Mouse (Mus musculus): ENCODE measurements around the gene Was. TPM values are rescaled to one million over a fixed set of nuclear protein-coding genes. Genes with fewer than 3 reads are reported as not detected.
"Not testable (repeated sequence)": the region's sequence is repeated elsewhere in the genome, so short reads cannot be mapped to it uniquely, and the experiment has no call there.

The Was gene
- polyA plus RNA-seq, 1 experiment from 2014 or later, result 0.32 TPM

DNA sequence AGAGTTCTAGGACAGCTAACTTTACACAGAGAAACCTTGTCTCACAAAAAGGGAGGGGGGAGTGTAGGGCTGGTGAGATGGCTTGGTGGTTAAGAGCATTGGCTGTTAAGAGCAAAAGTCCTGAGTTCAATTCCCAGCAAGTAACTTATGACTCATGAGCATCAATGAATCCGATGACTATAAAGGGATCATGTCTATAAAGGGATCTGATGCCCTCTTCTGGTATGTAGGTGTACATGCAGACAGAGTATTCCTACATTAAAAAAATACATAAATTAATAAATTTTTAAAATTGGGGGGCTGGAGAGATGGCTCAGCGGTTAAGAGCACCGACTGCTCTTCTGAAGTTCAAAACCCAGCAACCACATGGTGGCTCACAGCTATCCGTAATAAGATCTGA lies 25.0 kb upstream of the Was start:
- no peaks in the 10 kb centered on the region for H3K9me3 ChIP-seq (ENCODE audit: control insufficient read depth, low read length)
- WGBS, result 82% methylated on average over 4 of the region's 4 CpGs
- H3K9ac ChIP-seq (ENCODE audit: low read length), result no peak overlapping the region
- H3K27ac ChIP-seq (ENCODE audit: low read depth, low read length), result no peak overlapping the region
- H3K4me1 ChIP-seq (ENCODE audit: control insufficient read depth, insufficient read depth, low read length), result no peaks in the 10 kb centered on the region
- H3K36me3 ChIP-seq (ENCODE audit: control insufficient read depth, insufficient read depth, low read length), result no peaks in the 10 kb centered on the region
- no peak overlapping the region for H3K4me3 ChIP-seq (ENCODE audit: low read depth, low read length)
- no peaks in the 10 kb centered on the region for H3K27me3 ChIP-seq (ENCODE audit: control insufficient read depth, insufficient read depth, low read length)
- ATAC-seq (ENCODE audit: insufficient read depth, low FRiP score, low TSS enrichment), result no peak
- DNase-seq (ENCODE audit: low spot score), result no peak
- no peak overlapping the region for H3K4me2 ChIP-seq (ENCODE audit: low read depth)

DNA sequence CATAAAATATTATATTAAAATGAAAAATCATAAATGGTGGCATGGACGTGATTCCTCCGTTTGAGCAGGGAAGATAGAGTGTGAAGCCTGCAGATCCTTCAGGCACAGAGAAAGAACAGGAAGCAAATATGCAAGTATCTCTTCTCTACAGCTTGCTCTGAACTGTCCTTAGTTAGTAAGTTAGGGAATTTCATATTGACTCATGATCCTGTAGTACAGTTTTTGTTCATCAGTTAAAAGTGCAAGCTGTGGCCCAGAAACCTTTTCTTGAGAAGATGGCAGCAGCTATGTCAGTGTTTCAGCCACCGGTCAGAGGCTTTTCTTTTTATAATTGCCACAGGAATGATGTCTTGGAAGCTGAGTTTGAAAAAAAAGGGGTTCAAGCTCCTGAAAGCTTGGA lies 14.7 kb upstream of the Was start:
- Histone ChIP-seq H3K27ac (ENCODE audit: low read depth, low read length) (no peak overlapping the region), H3K9ac (ENCODE audit: low read length) (no peak overlapping the region), H3K27me3 (ENCODE audit: control insufficient read depth, insufficient read depth, low read length) (no peaks in the 10 kb centered on the region), H3K4me2 (ENCODE audit: low read depth) (no peak overlapping the region), H3K4me3 (ENCODE audit: low read depth, low read length) (no peak overlapping the region), H3K4me1 (ENCODE audit: control insufficient read depth, insufficient read depth, low read length) (no peaks in the 10 kb centered on the region), H3K36me3 (ENCODE audit: control insufficient read depth, insufficient read depth, low read length) (no peaks in the 10 kb centered on the region), H3K9me3 (ENCODE audit: control insufficient read depth, low read length) (no peaks in the 10 kb centered on the region)
- no peak for ATAC-seq (ENCODE audit: insufficient read depth, low FRiP score, low TSS enrichment)
- DNase-seq (ENCODE audit: low spot score), result no peak
- WGBS, result 92% methylated on average over 3 of the region's 3 CpGs

DNA sequence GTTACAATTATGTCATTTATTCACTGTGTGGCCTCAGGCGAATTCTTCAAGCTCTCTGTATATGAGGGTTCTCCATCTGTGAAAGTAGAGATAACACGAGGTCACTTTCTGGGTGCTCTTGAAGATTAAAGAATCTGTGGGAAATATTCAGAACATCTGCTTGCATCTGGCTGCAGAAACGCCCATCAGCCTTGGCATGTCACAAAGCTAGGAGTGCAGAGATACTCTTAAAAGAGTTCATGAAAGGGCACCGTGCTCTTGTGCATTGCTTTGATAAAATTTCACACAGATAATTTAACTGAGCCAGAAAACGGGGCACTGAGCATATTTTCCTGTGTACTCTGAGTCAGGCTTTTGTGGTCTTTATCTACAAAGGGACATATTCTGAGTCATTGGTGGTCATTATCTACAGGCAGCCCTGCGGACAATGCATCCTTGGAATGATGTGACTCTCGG lies 11.9 kb upstream of the Was start:
- no peaks in the 10 kb centered on the region for H3K4me1 ChIP-seq (ENCODE audit: control insufficient read depth, insufficient read depth, low read length)
- H3K27me3 ChIP-seq (ENCODE audit: control insufficient read depth, insufficient read depth, low read length), result no peaks in the 10 kb centered on the region
- H3K4me2 ChIP-seq (ENCODE audit: low read depth), result no peak overlapping the region
- H3K4me3 ChIP-seq (ENCODE audit: low read depth, low read length), result no peak overlapping the region
- H3K9me3 ChIP-seq (ENCODE audit: control insufficient read depth, low read length), result no peaks in the 10 kb centered on the region
- DNase-seq (ENCODE audit: low spot score) (no peak), ATAC-seq (ENCODE audit: insufficient read depth, low FRiP score, low TSS enrichment) (no peak)
- no peak overlapping the region for H3K9ac ChIP-seq (ENCODE audit: low read length)
- no peaks in the 10 kb centered on the region for H3K36me3 ChIP-seq (ENCODE audit: control insufficient read depth, insufficient read depth, low read length)
- WGBS, result 74% methylated on average over 7 of the region's 7 CpGs
- no peak overlapping the region for H3K27ac ChIP-seq (ENCODE audit: low read depth, low read length)

- WGBS, result 28% methylated on average over 3 of the region's 3 CpGs
- peak; percentile 76 for DNase-seq (ENCODE audit: low spot score)
- Histone ChIP-seq H3K4me3 (ENCODE audit: low read depth, low read length) (no peak overlapping the region), H3K4me2 (ENCODE audit: low read depth) (no peak overlapping the region), H3K9ac (ENCODE audit: low read length) (no peak overlapping the region), H3K9me3 (ENCODE audit: control insufficient read depth, low read length) (no peaks in the 10 kb centered on the region), H3K36me3 (ENCODE audit: control insufficient read depth, insufficient read depth, low read length) (no peaks in the 10 kb centered on the region), H3K27me3 (ENCODE audit: control insufficient read depth, insufficient read depth, low read length) (no peaks in the 10 kb centered on the region), H3K4me1 (ENCODE audit: control insufficient read depth, insufficient read depth, low read length) (no peaks in the 10 kb centered on the region), H3K27ac (ENCODE audit: low read depth, low read length) (no peak overlapping the region)
- no peak for ATAC-seq (ENCODE audit: insufficient read depth, low FRiP score, low TSS enrichment)
These were observed 10.7 kb upstream of the Was start for GRCm38 (mm10) chrX:8101017-8101416.

GRCm38 (mm10) chrX:8099435-8099834 lies 9.1 kb upstream of the Was start:
- 57% methylated on average over 4 of the region's 4 CpGs for WGBS
- ATAC-seq (ENCODE audit: insufficient read depth, low FRiP score, low TSS enrichment), result no peak
- H3K36me3 ChIP-seq (ENCODE audit: control insufficient read depth, insufficient read depth, low read length), result no peaks in the 10 kb centered on the region

GRCm38 (mm10) chrX:8096787-8097242 lies 6.5 kb upstream of the Was start:
- 0 out of 2 replicates have a peak overlapping the region, but pooled peaks have one; percentile 17 for H3K4me3 ChIP-seq (ENCODE audit: low read depth, low read length)
- peak overlapping the region; percentile 21 for H3K4me2 ChIP-seq (ENCODE audit: low read depth)
- DNase-seq (ENCODE audit: low spot score) (peak; percentile 93), ATAC-seq (ENCODE audit: insufficient read depth, low FRiP score, low TSS enrichment) (peak; percentile 96)
- H3K27ac ChIP-seq (ENCODE audit: low read depth, low read length), result no peak overlapping the region
- no peaks in the 10 kb centered on the region for H3K36me3 ChIP-seq (ENCODE audit: control insufficient read depth, insufficient read depth, low read length)
- no peaks in the 10 kb centered on the region for H3K9me3 ChIP-seq (ENCODE audit: control insufficient read depth, low read length)
- H3K9ac ChIP-seq (ENCODE audit: low read length), result no peak overlapping the region
- WGBS, result 18% methylated on average over 19 of the region's 19 CpGs
- H3K27me3 ChIP-seq (ENCODE audit: control insufficient read depth, insufficient read depth, low read length), result no peaks in the 10 kb centered on the region
- no peaks in the 10 kb centered on the region for H3K4me1 ChIP-seq (ENCODE audit: control insufficient read depth, insufficient read depth, low read length)

More at GRCm38 (mm10) chrX:8099435-8099834, 9.1 kb upstream of the Was start:
- no peak for DNase-seq (ENCODE audit: low spot score)
- Histone ChIP-seq H3K27ac (ENCODE audit: low read depth, low read length) (no peak overlapping the region), H3K4me1 (ENCODE audit: control insufficient read depth, insufficient read depth, low read length) (no peaks in the 10 kb centered on the region), H3K4me2 (ENCODE audit: low read depth) (no peak overlapping the region), H3K9ac (ENCODE audit: low read length) (no peak overlapping the region), H3K9me3 (ENCODE audit: control insufficient read depth, low read length) (no peaks in the 10 kb centered on the region), H3K4me3 (ENCODE audit: low read depth, low read length) (no peak overlapping the region), H3K27me3 (ENCODE audit: control insufficient read depth, insufficient read depth, low read length) (no peaks in the 10 kb centered on the region)

GRCm38 (mm10) chrX:8096068-8096786 lies 5.9 kb upstream of the Was start:
- not testable (repeated sequence) for H3K27me3 ChIP-seq (ENCODE audit: control insufficient read depth, insufficient read depth, low read length); H3K4me1 ChIP-seq (ENCODE audit: control insufficient read depth, insufficient read depth, low read length); H3K9ac ChIP-seq (ENCODE audit: low read length); H3K9me3 ChIP-seq (ENCODE audit: control insufficient read depth, low read length); DNase-seq (ENCODE audit: low spot score); H3K27ac ChIP-seq (ENCODE audit: low read depth, low read length); H3K36me3 ChIP-seq (ENCODE audit: control insufficient read depth, insufficient read depth, low read length)
- WGBS, result 25% methylated on average over 15 of the region's 48 CpGs
- peak overlapping the region; percentile 19 for H3K4me3 ChIP-seq (ENCODE audit: low read depth, low read length)
- peak; percentile 91 for ATAC-seq (ENCODE audit: insufficient read depth, low FRiP score, low TSS enrichment)
- peak overlapping the region; percentile 31 for H3K4me2 ChIP-seq (ENCODE audit: low read depth)

DNA sequence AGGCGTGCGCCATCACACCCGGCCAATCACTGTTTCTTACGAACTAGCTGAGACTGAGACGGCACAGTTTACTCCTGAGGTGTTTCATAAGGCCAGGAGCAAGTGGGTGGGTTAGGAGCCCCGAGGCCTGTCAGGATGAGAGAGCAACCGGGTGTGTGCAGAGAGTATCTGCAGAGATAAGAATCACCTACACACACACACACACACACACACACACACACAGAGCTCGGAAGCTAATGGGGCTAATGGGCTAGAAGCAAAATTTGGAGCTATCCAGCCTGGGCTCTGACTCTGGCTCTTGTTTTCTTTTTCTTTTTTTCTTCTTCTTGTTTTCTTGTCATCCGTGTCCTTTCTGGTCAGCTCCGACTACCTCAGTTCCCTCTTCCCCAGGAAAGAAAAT lies 5.2 kb upstream of the Was start:
- no peaks in the 10 kb centered on the region for H3K27me3 ChIP-seq (ENCODE audit: control insufficient read depth, insufficient read depth, low read length)
- H3K4me2 ChIP-seq (ENCODE audit: low read depth), result peak overlapping the region; percentile 31
- H3K4me3 ChIP-seq (ENCODE audit: low read depth, low read length), result peak overlapping the region; percentile 19
- WGBS, result 89% methylated on average over 10 of the region's 10 CpGs
- no peaks in the 10 kb centered on the region for H3K36me3 ChIP-seq (ENCODE audit: control insufficient read depth, insufficient read depth, low read length)
- H3K9me3 ChIP-seq (ENCODE audit: control insufficient read depth, low read length), result no peaks in the 10 kb centered on the region
- no peak overlapping the region for H3K27ac ChIP-seq (ENCODE audit: low read depth, low read length)
- ATAC-seq (ENCODE audit: insufficient read depth, low FRiP score, low TSS enrichment), result no peak
- DNase-seq (ENCODE audit: low spot score), result no peak
- H3K4me1 ChIP-seq (ENCODE audit: control insufficient read depth, insufficient read depth, low read length), result no peaks in the 10 kb centered on the region
- H3K9ac ChIP-seq (ENCODE audit: low read length), result no peak overlapping the region

DNA sequence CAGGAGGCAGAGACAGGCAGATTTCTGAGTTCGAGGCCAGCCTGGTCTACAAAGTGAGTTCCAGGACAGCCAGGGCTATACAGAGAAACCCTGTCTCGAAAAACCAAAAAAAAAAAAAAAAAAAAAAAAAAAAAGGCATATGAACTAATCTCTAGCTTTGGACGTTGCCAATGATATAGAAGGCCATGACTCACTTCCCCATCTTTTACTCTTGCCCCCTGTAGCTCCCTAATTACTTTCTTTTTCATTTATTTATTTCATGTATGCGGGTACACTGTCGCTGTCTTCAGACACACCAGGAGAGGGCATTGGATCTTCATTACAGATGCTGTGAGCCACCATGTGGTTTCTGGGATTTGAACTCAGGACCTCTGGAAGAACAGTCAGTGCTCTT lies 653 bp upstream of the Was start:
- DNase-seq (ENCODE audit: low spot score); H3K9ac ChIP-seq (ENCODE audit: low read length); H3K27ac ChIP-seq (ENCODE audit: low read depth, low read length); H3K4me2 ChIP-seq (ENCODE audit: low read depth); H3K27me3 ChIP-seq (ENCODE audit: control insufficient read depth, insufficient read depth, low read length); ATAC-seq (ENCODE audit: insufficient read depth, low FRiP score, low TSS enrichment); H3K4me1 ChIP-seq (ENCODE audit: control insufficient read depth, insufficient read depth, low read length); H3K36me3 ChIP-seq (ENCODE audit: control insufficient read depth, insufficient read depth, low read length); H3K4me3 ChIP-seq (ENCODE audit: low read depth, low read length); H3K9me3 ChIP-seq (ENCODE audit: control insufficient read depth, low read length): not testable (repeated sequence)
- whole genome bisulfite sequencing, result 84% methylated on average over 4 of the region's 5 CpGs
